In the genomic region with DNA sequence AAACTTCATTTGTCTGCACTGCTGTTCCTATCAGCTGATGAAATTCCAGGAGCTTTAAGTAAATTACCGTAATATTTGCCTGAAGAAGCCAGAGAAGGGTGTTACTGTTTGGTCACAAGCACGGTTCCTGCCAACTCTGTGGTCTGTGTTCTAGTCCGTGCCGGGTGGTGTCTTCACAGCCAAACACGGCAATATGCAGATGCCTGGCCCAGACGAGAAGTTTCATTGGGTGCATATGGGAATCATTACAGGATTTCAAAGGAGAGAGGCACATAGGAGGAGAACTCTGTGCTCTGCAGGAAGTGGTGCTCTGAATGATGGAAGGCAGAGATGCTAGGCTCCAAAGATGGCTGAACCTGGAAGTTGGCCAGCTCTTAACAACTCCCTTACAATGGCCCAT, we compare ENCODE assay signal across 22 mouse cellular contexts.
A peak's percentile ranks its signal among the peaks of the same experiment; 100 is the strongest.
DNase-seq lines count a peak whose midpoint lies in the region; ATAC-seq and TF ChIP-seq lines count a peak whose summit lies in the region.
"Had no signal": no experiment of that assay in that cellular context is flagged by ENCODE, and none has a peak within 500 bp of the region (broad histone marks: within the 10 kb centered on the region; RNA-seq: fewer than 3 reads in every experiment).

No protein-coding gene starts in this region.

- H3K9ac ChIP-seq in midbrain, embryonic 11.5 days (ENCODE audit: low read length), result no peak overlapping the region
- H3K9ac ChIP-seq in midbrain, postnatal 0 days (replicated peaks; ENCODE audit: low read length, poor library complexity, severe bottlenecking), result no peak overlapping the region
- no peak overlapping the region for H3K9ac ChIP-seq in embryonic facial prominence, embryonic 14.5 days (ENCODE audit: low read depth, low read length)
- no peak overlapping the region for H3K9ac ChIP-seq in forebrain, embryonic 13.5 days
- H3K9ac ChIP-seq: embryonic facial prominence, embryonic 13.5 days; forebrain, embryonic 15.5 days; heart, embryonic 15.5 days; hindbrain, embryonic 15.5 days had no signal

- no peak overlapping the region for H3K4me3 ChIP-seq in midbrain, embryonic 11.5 days (ENCODE audit: low read depth, low read length)
- H3K4me3 ChIP-seq in midbrain, postnatal 0 days (ENCODE audit: low read depth, low read length), result no peak overlapping the region
- no peak overlapping the region for H3K4me3 ChIP-seq in embryonic facial prominence, embryonic 14.5 days (ENCODE audit: low read depth, low read length)
- no peak overlapping the region for H3K4me3 ChIP-seq in forebrain, embryonic 13.5 days
- H3K4me3 ChIP-seq: embryonic facial prominence, embryonic 13.5 days; erythroblast, embryonic 14.5 days; forebrain, embryonic 10.5 days; forebrain, embryonic 15.5 days; heart, adult 2 months; heart, embryonic 15.5 days; hindbrain, embryonic 10.5 days; hindbrain, embryonic 15.5 days had no signal

- 85% methylated on average over 6 of the region's 6 CpGs for WGBS in midbrain, embryonic 11.5 days
- 85% methylated on average over 6 of the region's 6 CpGs for WGBS in midbrain, postnatal 0 days
- WGBS in embryonic facial prominence, embryonic 14.5 days, result 35% methylated on average over 6 of the region's 6 CpGs
- 92% methylated on average over 6 of the region's 6 CpGs for WGBS in forebrain, embryonic 13.5 days

- no peaks in the 10 kb centered on the region for H3K36me3 ChIP-seq in midbrain, embryonic 11.5 days (ENCODE audit: control insufficient read depth, insufficient read depth, low read length)
- no peaks in the 10 kb centered on the region for H3K36me3 ChIP-seq in midbrain, postnatal 0 days (ENCODE audit: insufficient read depth, low read length)
- H3K36me3 ChIP-seq in embryonic facial prominence, embryonic 14.5 days (ENCODE audit: control insufficient read depth, insufficient read depth, low read length), result no peaks in the 10 kb centered on the region
- H3K36me3 ChIP-seq in forebrain, embryonic 13.5 days (ENCODE audit: poor library complexity, severe bottlenecking), result no peaks in the 10 kb centered on the region
- H3K36me3 ChIP-seq: embryonic facial prominence, embryonic 13.5 days; forebrain, embryonic 10.5 days; forebrain, embryonic 15.5 days; heart, embryonic 15.5 days; hindbrain, embryonic 10.5 days; hindbrain, embryonic 15.5 days had no signal

- no peak for TF ChIP-seq CTCF in midbrain, postnatal 0 days (IDR thresholded peaks at IDR 0.05)

- H3K4me2 ChIP-seq in midbrain, embryonic 11.5 days, result no peak overlapping the region
- no peak overlapping the region for H3K4me2 ChIP-seq in midbrain, postnatal 0 days (ENCODE audit: low read depth, low read length, poor library complexity, severe bottlenecking)
- H3K4me2 ChIP-seq in embryonic facial prominence, embryonic 14.5 days (ENCODE audit: low read depth, low read length), result no peak overlapping the region
- no peak overlapping the region for H3K4me2 ChIP-seq in forebrain, embryonic 13.5 days
- H3K4me2 ChIP-seq: embryonic facial prominence, embryonic 13.5 days; forebrain, embryonic 15.5 days; heart, embryonic 11.5 days; heart, embryonic 15.5 days; hindbrain, embryonic 15.5 days had no signal

- peak; percentile 78 for DNase-seq in midbrain, embryonic 11.5 days (ENCODE audit: low spot score, missing footprints)
- DNase-seq in midbrain, postnatal 0 days (ENCODE audit: low spot score), result no peak
- DNase-seq in embryo, embryonic 11 days, result peak; percentile 21
- DNase-seq in embryonic facial prominence, embryonic 14.5 days (ENCODE audit: low spot score), result peak; percentile 58
- DNase-seq in spleen, adult 18-20 months, result no peak
- DNase-seq: adrenal gland, postnatal 10 days; cerebellum, adult 11 months; cerebellum, adult 8-10 months; cerebellum, postnatal 14 days; gastrocnemius, postnatal 36 days; heart, adult 2 months; heart, postnatal 14 days had no signal

- ATAC-seq in midbrain, embryonic 11.5 days (ENCODE audit: low FRiP score), result no peak
- no peak for ATAC-seq in midbrain, postnatal 0 days (ENCODE audit: low FRiP score)
- no peak for ATAC-seq in embryonic facial prominence, embryonic 14.5 days (ENCODE audit: low read depth)
- ATAC-seq in forebrain, embryonic 13.5 days, result no peak
- ATAC-seq: forebrain, embryonic 15.5 days; intestine, embryonic 16.5 days had no signal

- no peak overlapping the region for H3K27ac ChIP-seq in midbrain, embryonic 11.5 days (ENCODE audit: low read depth, low read length)
- H3K27ac ChIP-seq in midbrain, postnatal 0 days (ENCODE audit: low read depth, low read length), result no peak overlapping the region
- H3K27ac ChIP-seq in embryonic facial prominence, embryonic 14.5 days (replicated peaks; ENCODE audit: low read depth, low read length), result no peak overlapping the region
- no peak overlapping the region for H3K27ac ChIP-seq in forebrain, embryonic 13.5 days
- H3K27ac ChIP-seq: embryonic facial prominence, embryonic 13.5 days; forebrain, embryonic 10.5 days; forebrain, embryonic 15.5 days; heart, adult 2 months; heart, embryonic 15.5 days; hindbrain, embryonic 10.5 days; hindbrain, embryonic 15.5 days had no signal

- no peaks in the 10 kb centered on the region for H3K27me3 ChIP-seq in midbrain, embryonic 11.5 days (ENCODE audit: control insufficient read depth, insufficient read depth, low read length)
- H3K27me3 ChIP-seq in midbrain, postnatal 0 days (ENCODE audit: insufficient read depth, low read length), result no peaks in the 10 kb centered on the region
- no peaks in the 10 kb centered on the region for H3K27me3 ChIP-seq in embryonic facial prominence, embryonic 14.5 days (replicated peaks; ENCODE audit: control insufficient read depth, insufficient read depth, low read length)
- no peaks in the 10 kb centered on the region; the same call in 1 of the 2 replicates for H3K27me3 ChIP-seq in forebrain, embryonic 13.5 days
- H3K27me3 ChIP-seq: forebrain, embryonic 15.5 days; heart, embryonic 15.5 days; hindbrain, embryonic 15.5 days had no signal

- H3K9me3 ChIP-seq in midbrain, embryonic 11.5 days (ENCODE audit: control insufficient read depth, low read length), result no peaks in the 10 kb centered on the region
- no peaks in the 10 kb centered on the region for H3K9me3 ChIP-seq in midbrain, postnatal 0 days (ENCODE audit: low read length)
- no peaks in the 10 kb centered on the region for H3K9me3 ChIP-seq in embryonic facial prominence, embryonic 14.5 days (ENCODE audit: control insufficient read depth, low read length)
- no peaks in the 10 kb centered on the region for H3K9me3 ChIP-seq in forebrain, embryonic 13.5 days (replicated peaks)
- H3K9me3 ChIP-seq: embryonic facial prominence, embryonic 13.5 days; forebrain, embryonic 10.5 days; forebrain, embryonic 15.5 days; heart, embryonic 15.5 days; hindbrain, embryonic 10.5 days; hindbrain, embryonic 15.5 days had no signal

- H3K4me1 ChIP-seq in midbrain, embryonic 11.5 days (ENCODE audit: control insufficient read depth, insufficient read depth, low read length), result no peaks in the 10 kb centered on the region
- H3K4me1 ChIP-seq in midbrain, postnatal 0 days (ENCODE audit: insufficient read depth, low read length), result no peaks in the 10 kb centered on the region
- H3K4me1 ChIP-seq in embryonic facial prominence, embryonic 14.5 days (ENCODE audit: control insufficient read depth, insufficient read depth, low read length), result no peaks in the 10 kb centered on the region; the same call in 1 of the 2 replicates
- H3K4me1 ChIP-seq in forebrain, embryonic 13.5 days, result no peaks in the 10 kb centered on the region
- H3K4me1 ChIP-seq: forebrain, embryonic 15.5 days had no signal

Comparison
In these comparisons a context has a peak if more than half of its experiments do, and no peak if none do; other contexts are left out.
1. DNase-seq: peak in midbrain, embryonic 11.5 days (single experiment), embryo, embryonic 11 days (single experiment) and embryonic facial prominence, embryonic 14.5 days (single experiment); none in midbrain, postnatal 0 days (single experiment) and spleen, adult 18-20 months (0 of 2).